Mouse (Mus musculus): ENCODE measurements at regions not wholly inside any gene's neighbourhood (a gene's known extent, or its start where the extent isn't known, plus 50 kb on each side); places are given as distances from the start of the nearest gene placed in this dataset.

- DNase-seq, result no peak
Measured at GRCm38 (mm10) chr8:92732229-92732628, 58.1 kb downstream of the Irx6 start.

GRCm38 (mm10) chr8:92735646-92736045 lies 61.6 kb downstream of the Irx6 start:
- DNase-seq, result no peak

GRCm38 (mm10) chr8:92738080-92738479 lies 64.0 kb downstream of the Irx6 start:
- DNase-seq, result no peak

- DNase-seq, result no peak
Measured at GRCm38 (mm10) chr8:92740286-92740808, 66.3 kb downstream of the Irx6 start.

GRCm38 (mm10) chr8:92741836-92742235 lies 67.7 kb downstream of the Irx6 start:
- no peak for DNase-seq

GRCm38 (mm10) chr8:92743108-92743507 lies 69.0 kb downstream of the Irx6 start:
- DNase-seq, result no peak

GRCm38 (mm10) chr8:92747086-92747485 lies 73.0 kb downstream of the Irx6 start:
- no peak for DNase-seq

GRCm38 (mm10) chr8:92747951-92748350 lies 73.9 kb downstream of the Irx6 start:
- no peak for DNase-seq

- peak; percentile 8 for DNase-seq
Measured at GRCm38 (mm10) chr8:92759848-92760247, 67.2 kb upstream of the Mmp2 start.

- no peak for DNase-seq
Measured at GRCm38 (mm10) chr8:92760933-92761332, 66.2 kb upstream of the Mmp2 start.

GRCm38 (mm10) chr8:92761959-92762600 lies 65.0 kb upstream of the Mmp2 start:
- DNase-seq, result no peak

GRCm38 (mm10) chr8:92771856-92772650 lies 55.0 kb upstream of the Mmp2 start:
- DNase-seq, result peak; percentile 21

GRCm38 (mm10) chr8:92772826-92773225 lies 54.3 kb upstream of the Mmp2 start:
- no peak for DNase-seq

GRCm38 (mm10) chr8:92775186-92775585 lies 51.9 kb upstream of the Mmp2 start:
- DNase-seq, result no peak

GRCm38 (mm10) chr8:92777106-92777505 lies 50.0 kb upstream of the Mmp2 start:
- DNase-seq, result no peak
